Mouse (Mus musculus): ENCODE data around the gene Fis1.

Fis1 gene

DNA sequence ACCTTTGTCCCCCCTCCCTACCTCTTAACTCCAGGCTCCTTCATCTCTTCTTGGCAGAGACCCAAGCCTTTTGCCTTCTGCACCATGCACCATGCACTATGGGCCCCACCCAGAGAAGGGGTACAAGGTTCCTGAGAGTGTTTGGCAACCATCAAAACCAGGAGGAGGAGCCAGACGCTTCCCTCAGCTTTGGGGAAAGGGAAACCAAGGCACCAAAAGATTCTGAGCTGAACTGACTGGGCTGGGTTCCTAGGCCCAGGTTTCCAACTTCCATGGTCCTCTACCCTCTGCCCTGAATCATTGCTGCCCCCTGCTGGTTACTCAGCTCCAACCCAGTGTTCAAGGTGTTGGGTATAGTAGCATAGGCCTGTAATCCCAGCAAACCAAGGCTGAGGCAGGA lies 17.6 kb downstream of the Fis1 start:
- DNase-seq, result peak; percentile 79

- no peak for DNase-seq
These were observed 20.6 kb downstream of the Fis1 start for GRCm38 (mm10) chr5:136973670-136974069.

- DNase-seq, result no peak
These were observed 24.7 kb downstream of the Fis1 start for GRCm38 (mm10) chr5:136977769-136978168.

GRCm38 (mm10) chr5:136979762-136980161 lies 26.7 kb downstream of the Fis1 start:
- no peak for DNase-seq

- no peak for DNase-seq
These were observed 27.9 kb downstream of the Fis1 start for GRCm38 (mm10) chr5:136980974-136981373.

GRCm38 (mm10) chr5:136982338-136982930 lies 29.4 kb downstream of the Fis1 start:
- peak; percentile 63 for DNase-seq

GRCm38 (mm10) chr5:136984828-136985227 lies 31.8 kb downstream of the Fis1 start:
- DNase-seq, result no peak

GRCm38 (mm10) chr5:136986695-136987137 lies 33.6 kb downstream of the Fis1 start, which contains the start of gene Plod3:
Plod3 (plus strand) TSS chr5:136987019.
- DNase-seq, result peak; percentile 98

GRCm38 (mm10) chr5:136987138-136987933 lies 34.3 kb downstream of the Fis1 start:
- DNase-seq, result peak; percentile 69

- peak; percentile 11 for DNase-seq
These were observed 34.8 kb downstream of the Fis1 start, which contains the start of gene Znhit1 for GRCm38 (mm10) chr5:136987934-136988271. Znhit1 (minus strand) TSS chr5:136988021.

GRCm38 (mm10) chr5:136988420-136988819 lies 35.3 kb downstream of the Fis1 start:
- DNase-seq, result no peak

- no peak for DNase-seq
These were observed 36.7 kb downstream of the Fis1 start for GRCm38 (mm10) chr5:136989801-136990200.

DNA sequence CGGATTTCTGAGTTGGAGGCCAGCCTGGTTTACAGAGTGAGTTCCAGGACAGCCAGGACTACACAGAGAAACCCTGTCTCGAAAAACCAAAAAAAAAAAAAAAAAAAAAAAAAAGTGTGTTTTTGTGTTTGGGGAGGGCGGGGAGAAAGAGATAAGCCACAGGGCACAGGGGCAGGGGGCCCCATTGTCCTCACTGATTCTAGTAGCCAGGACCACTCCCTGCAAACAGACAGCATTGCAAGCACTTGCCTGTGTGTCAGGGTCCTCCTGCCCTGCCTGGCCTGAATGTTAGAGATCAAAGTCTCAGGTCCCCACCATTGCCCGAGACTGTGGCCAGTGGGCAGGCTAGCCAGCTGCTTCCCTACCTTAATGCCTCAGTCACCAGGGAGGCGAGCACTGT lies 46.4 kb downstream of the Fis1 start:
- no peak for DNase-seq

DNA sequence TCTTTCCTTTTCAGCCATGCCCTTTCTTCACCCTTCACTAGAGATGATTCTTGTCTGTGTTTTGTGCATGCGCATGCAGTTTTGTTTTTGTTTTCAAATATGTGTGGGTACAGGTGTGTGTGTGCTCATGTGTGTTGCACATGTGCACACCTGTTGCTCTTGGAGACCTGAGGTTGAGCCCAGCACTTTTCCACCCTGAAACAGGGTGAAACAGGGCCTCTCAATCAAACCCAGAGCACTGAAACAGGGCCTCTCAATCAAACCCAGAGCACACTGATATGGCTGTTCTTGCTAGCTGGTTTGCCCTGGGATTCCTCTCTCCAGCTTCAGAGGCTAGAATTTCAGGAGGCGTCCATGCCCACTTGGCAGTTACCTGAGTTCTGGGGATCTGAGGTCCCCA lies 47.5 kb downstream of the Fis1 start:
- DNase-seq, result no peak

- no peak for DNase-seq
These were observed 54.2 kb downstream of the Fis1 start for GRCm38 (mm10) chr5:137007276-137007675.

- peak; percentile 50 for DNase-seq
These were observed 56.9 kb downstream of the Fis1 start for GRCm38 (mm10) chr5:137009988-137010387.

DNA sequence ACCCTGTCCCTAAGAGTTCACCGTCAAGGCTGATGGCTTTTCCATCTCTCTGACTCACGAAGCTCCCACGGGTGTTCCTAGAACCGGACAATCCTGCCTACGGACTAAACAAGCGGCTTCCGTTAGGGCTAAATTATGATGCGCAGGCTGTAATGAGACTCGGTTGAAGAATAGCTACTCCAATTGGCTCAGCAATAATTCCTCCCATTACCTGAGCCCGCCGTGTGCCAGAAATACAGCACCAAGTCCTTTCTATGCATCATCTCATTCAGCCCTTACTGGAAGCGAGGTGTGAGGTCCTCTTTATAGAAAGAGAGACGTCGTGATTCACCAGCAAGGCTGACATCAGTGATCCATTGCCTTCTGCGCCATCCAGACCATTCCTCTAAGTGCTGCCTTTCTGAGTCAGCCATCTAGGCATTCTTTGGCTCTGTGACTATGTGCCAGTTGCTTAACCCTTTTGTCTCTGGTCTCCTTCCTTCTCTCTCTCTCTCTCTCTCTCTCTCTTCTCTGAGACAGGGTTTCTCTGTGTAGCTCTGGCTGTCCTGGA lies 59.4 kb downstream of the Fis1 start:
- DNase-seq, result no peak

Data from thymus, postnatal 14 days (tissue).